Mouse (Mus musculus) thymus, postnatal 0 days (tissue): Measurements from ENCODE around the gene Rabif. TPM values are rescaled to one million over a fixed set of nuclear protein-coding genes. Genes with fewer than 3 reads are reported as not detected.
"Not testable (repeated sequence)": the region's sequence is repeated elsewhere in the genome, so short reads cannot be mapped to it uniquely, and the experiment has no call there.

Experiments used
- DNase-seq: peaks from one replicate; pipeline ENCODE4 v3.0.0-alpha.2; 2015; ENCODE audit warnings: low spot score
- polyA plus RNA-seq: library from polyadenylated mRNA; unstranded; fragments of >200 nt; fragmentation: Nextera tagmentation; extraction: Ambion mirVana; gene quantifications from 2 replicates; pipeline ENCODE4 v1.2.1, GENCODE M21; 2015

The Rabif gene
- polyA plus RNA-seq, 1 experiment from 2014 or later, result 46.4 TPM

DNA sequence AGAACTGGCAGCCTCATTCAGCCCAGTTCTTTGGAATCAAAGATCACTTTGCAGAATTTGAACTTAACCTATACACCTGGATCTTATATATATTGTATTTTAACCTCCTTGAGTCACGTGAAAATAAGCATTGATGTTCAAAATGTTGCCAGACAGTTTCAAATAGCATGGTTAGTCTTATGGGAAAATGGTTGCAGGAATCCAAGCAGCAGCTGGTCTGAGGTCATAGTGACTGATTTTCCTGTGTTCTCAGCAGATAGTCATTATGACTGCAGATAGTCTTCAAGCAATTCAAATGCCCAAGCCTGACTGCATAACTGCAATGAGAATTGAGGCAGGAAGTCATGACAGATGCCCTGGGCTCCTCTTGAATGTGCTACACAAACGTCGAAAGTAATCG lies 17.7 kb downstream of the Rabif start:
- no peak for DNase-seq

DNA sequence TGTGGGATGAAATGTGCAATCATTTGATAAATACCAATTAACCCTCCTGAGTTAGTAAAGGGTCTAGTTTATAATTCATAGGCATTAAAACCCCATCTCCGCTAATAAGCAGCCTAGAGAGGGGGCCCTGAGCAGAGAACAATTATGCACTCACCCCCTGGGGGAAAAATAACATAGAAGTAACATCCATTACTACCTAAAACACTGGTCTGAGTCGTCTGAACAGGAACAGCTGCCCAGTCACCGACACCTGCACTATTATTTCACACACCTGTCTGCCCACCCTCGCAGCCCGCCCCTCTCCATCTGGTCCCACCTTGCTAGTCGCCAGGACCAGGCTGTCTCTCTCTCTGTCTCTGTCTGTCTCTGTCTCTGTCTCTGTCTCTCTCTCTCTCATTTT lies 18.1 kb downstream of the Rabif start:
- DNase-seq, result no peak

DNA sequence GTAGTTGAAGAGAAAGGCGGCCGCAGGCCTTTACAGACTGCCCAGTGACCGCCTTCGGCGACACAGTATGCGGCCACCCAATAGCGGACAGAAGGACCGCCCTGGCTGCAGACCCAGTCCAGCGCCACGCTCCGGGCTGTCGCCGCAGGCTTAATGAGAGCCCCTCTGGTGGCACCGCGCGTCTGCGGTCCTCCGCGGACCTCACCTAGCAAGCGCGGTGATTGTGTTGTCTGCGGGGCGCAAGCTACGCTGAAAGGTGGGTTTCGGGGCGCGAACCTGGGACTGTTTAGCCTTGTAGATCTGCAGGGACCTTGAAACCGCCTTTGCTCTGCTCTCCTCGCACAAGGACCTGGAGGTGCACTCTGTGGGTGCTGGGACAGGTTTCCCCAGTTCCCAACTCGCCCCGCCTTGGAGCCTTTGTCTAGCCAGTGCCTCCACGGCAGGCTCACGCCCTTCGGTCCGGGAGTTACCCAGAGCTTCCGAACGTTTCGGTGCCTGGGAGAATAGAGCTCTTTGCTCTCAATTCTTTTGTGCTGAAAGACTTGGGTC lies 18.9 kb downstream of the Rabif start:
- DNase-seq, result no peak

DNA sequence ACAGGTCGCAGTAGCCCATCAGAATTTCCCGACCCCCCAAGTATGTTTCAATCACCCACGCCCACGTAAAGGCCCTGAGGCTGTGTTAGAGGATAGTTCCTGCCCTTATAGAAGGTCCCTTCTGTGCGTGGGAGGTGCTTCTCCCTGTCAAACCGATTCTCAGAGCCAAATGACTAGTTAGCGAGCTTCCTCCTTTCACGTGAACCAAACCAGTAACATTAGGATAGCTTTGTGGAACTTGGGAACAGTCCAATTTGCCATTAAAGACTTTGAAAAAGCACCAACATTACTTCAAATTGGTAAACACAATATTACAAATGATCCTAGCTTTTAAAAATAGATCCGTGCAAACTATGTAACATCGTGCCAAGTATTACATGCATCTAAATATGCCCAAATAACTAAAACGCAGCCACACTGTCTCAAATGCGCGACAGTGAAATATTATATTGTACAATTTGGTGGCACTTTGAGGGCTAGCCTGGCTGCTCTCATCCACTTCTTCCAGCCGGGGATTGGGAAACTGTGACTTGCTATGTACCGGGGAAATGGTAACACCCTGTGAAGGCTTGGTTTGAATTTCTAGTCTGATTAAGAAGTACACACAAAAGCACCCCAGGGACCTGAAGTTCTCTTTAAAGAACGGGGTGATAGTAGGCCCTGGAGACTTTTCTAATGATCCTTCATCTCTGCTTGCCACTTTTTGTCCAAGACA lies 19.6 kb downstream of the Rabif start:
- no peak for DNase-seq

DNA sequence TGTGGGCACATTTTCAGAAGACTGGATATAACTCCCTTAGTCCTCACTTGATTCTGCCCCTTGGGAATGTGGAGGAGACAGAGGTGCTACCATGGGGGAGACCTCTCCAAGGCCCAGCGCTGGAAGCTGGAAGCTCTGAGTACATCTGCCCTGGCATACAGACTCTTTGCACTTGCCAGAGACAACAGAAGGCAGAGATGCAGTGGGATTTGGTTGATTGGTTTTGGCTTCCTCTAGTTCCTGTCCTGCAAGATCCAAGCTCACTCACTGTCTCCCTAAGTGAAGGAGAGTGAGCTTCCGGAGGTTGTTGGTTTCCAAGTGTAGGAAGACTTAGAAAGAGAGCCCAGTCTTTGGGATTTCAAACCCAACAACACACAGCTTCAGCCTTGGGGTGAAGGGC lies 21.4 kb downstream of the Rabif start:
- no peak for DNase-seq

DNA sequence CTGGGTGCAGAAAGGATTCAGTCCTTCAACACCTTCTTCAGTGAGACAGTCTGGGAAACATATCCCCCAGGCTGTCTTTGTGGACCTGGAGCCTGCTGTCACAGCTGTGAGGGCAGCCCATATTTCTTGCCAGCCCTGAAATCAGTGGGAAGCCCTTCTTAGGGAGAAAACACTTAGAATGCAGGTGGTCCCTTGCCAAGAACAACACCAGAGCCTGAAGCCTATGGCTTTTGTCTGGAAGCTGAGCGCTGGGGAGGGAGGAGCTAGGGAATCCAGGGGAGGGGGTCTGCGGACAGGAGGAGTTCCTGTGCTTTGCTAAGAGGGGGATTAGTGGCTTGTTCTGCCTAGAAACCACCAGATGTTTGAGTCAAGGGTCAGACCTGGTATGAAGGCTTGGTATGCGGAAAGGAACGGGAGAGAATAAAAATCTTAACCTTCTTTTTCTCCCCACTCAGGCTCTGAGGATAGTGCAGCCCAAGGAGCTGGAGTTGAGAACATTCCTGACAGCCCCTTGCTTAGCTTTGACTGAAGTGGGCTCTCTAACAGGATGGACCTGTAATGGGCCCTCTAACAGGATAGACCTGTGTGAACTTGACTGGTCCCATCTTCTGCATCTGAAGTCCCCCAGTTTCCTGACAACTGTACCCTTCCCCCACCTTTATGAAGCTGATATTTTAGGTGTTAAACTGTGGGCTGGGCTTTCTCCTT lies 22.2 kb downstream of the Rabif start:
- DNase-seq, result no peak

DNA sequence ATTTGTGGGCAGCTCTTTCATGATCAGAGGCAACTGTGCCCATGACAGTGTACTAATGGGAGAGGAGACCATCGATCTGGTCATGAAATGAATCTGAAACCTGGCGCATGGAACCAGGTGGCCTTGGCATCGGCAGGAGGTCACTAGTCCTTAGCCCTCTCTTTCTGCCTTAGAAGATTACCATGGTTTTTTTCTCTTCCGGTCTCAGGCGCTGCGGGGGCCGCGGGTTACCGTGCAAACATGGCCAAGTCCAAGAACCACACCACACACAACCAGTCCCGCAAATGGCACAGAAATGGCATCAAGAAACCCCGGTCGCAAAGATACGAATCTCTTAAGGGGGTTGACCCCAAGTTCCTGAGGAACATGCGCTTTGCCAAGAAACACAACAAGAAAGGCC lies 23.4 kb downstream of the Rabif start:
- DNase-seq, result not testable (repeated sequence)

DNA sequence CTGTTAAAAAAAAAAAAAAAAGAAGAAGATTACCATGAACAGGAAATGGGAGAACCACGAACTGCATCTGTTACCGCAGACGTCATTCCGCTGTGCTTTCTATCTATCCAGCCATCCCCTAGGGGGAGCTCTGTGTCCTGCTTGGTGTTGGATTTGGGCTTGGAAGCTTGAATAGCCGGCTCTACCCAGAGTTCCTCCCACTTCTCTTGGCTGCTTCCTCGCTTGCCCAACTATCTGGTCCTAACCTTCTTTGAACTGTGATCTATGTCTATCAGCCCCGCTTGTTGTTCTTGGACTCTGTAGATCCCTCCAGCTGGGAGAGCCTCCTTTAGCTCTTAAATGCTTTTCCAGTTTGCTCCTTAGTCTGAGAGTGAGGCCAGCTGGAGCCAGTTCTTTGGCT lies 24.2 kb downstream of the Rabif start:
- peak; percentile 91 for DNase-seq

DNA sequence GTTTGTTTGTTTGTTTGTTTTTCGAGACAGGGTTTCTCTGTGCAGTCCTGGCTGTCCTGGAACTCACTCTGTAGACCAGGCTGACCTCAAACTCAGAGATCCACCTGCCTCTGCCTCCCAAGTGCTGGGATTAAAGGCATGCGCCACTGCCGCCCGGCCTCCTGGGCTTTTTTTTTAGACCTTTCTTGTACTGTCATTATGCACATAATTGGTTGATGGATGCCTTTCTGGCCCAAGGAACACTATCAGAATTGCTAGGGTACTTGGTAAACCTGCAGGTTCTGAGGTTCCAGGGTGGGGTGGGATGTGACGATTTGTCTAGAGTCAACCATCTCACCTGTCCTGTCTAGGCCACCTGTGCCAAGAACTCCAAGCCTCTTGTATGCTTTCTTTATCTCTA lies 24.8 kb downstream of the Rabif start:
- DNase-seq, result not testable (repeated sequence)

DNA sequence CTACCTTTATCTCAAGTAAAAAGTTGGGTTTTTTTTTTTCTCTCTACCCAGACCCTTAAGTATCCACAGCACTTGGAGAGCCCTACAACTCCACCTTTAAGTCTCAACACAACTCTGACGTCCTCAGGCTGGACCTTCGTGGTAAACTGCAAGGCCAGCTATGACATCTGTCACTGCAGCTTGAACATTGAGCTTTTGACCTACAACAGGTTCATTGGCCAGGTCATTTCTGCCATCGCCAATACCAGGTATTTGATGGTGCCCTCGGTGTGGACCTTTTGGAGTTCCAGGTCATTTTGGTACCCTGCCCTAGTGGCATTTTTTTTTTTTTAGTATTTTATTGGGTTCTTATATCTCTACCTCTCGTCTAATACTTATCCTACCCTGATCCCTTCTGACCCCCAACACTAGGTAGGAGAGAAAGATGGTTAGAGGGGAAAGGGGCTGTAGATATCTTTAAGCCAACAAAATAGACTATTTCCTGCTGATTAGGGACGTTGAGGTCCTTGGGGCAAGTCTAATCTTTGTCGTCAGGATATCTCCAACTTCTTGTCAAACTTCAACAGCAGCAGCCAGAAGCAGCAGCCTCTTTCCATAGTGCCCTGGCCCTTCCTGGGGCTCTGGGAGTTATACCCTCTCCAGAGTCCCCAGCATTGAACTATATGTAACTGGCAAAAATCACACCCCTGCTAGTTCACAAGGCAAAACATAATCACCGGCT lies 25.7 kb downstream of the Rabif start:
- no peak for DNase-seq

DNA sequence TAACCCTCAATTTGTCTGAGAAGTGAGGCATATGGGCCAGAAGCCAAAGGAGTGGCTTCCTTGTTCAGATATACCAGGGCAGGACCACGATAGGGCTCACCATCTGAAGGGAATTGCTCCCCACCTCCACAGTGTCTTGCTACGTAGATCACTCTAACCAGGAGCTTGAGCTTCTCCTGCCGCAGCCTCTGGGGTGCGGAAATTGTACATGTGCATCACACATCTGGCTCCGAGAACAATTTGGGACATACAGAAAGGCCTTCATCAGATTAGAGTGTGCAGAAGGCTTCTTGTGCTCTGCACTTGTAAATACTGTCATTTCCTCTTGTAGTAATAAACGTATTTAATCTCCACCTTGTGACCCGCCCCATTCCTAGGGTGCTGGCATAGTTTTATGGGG lies 26.7 kb downstream of the Rabif start:
- DNase-seq, result no peak

DNA sequence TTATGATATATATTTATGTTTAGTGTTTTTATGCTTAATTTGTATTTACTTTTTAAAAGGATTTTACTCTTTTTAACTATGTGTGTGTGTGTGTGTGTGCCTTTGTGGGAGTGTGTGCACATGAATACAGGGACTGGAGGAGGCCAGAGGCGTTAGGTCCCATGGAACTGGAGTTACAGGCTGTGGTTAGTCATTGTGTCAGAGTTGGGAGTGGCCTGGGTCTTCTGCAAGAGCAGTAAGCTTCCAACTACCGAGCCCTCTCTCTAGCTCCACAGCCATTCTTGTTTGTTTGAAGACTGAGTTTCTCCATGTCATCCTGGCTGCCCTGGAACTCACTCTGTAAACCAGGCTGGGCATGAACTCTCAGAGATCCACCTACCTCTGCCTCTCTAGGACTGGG lies 27.9 kb downstream of the Rabif start:
- DNase-seq, result no peak

DNA sequence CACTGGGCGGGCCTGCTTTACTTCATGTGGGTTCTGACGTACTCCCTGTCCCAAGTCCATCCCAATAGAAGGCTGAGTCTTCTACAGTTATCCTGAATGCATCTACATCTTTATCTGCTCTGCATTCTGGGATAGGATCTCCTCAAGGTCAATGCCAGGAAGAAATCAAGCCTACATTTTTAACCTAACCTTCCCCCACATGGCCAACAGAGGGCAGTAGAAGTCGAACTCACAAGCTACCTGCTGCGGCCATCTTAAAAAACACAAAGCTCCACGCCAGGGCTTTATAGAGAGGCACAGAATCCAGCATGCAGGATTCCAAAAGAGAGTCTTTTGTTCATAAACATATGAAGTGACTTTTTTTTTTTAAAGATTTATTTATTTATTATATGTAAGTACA lies 30.0 kb downstream of the Rabif start:
- DNase-seq, result peak; percentile 66

DNA sequence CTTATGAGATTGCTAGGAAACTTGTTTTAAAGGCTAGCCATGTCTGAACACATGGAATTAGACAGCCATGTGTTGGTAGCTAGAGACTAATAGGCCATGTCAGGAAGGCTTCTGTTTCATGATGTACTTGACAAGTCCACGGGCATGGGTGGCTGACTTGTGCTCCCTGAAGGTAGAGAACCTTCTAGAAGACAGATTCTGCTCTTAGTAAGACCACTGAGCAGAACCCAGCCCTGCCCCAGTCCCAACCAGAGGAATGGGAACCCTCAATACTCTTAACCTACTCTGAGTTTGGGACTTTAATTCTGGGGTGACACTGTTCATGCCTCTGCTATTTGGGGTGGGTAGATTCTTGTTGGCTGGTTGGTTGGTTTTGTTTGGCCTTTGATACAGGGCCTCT lies 30.6 kb downstream of the Rabif start:
- DNase-seq, result no peak

DNA sequence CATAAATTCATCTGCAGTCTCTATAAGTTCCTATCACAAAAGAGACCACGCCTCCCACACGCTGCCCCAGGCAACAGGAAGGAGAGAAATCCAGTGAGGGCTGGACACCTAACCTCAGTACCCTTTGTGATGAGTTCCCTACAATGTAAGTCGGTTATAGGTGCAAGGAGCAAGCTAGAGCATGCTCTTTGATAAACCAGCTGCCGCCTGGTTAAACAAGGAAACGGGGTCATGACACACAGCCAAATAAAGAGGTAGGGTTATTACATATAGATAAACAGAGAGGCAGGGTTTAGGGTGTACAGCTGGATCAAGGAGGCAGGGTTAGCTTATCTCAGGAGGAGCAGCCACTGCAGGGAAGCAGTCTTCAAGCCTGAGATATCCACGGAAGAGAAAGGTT lies 32.3 kb downstream of the Rabif start:
- peak; percentile 29 for DNase-seq

DNA sequence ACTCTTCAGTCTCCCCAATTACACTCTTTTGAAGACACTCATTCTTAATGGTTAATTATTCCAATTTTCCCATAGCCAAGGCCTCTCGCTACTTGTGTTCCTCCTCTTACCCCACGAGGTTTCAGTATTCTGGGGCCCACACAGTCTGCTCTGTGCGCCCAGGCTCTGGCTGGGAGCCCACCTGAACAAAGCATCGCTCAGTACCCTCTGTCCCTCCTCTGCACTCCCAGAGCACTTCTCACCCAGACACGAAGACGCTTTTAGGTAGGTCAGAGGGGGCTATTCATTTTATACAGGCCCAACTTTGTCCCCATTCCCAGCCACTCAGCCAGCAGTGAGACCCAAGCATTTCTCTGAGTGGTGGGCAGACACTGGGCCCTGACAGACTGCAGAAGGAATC lies 36.2 kb downstream of the Rabif start:
- DNase-seq, result no peak

DNA sequence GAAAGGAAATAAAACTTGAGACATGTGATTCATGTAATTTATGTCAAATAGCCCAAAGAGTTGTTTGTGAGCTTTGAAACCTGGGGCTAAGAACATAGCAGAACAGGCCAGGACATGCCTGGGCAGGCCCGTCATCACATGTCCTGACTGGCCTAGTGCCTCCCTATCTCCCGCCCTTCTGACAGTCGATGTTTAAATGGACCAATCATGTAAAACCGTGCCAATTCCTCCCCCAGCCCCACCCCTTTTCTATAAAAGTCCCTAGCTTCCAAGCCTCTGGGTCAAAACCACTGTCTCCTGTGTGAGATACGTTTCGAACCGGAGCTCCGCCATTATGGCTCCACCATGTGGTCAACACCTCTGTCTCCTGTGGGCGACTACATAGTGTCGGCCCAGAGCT lies 39.3 kb downstream of the Rabif start:
- not testable (repeated sequence) for DNase-seq

DNA sequence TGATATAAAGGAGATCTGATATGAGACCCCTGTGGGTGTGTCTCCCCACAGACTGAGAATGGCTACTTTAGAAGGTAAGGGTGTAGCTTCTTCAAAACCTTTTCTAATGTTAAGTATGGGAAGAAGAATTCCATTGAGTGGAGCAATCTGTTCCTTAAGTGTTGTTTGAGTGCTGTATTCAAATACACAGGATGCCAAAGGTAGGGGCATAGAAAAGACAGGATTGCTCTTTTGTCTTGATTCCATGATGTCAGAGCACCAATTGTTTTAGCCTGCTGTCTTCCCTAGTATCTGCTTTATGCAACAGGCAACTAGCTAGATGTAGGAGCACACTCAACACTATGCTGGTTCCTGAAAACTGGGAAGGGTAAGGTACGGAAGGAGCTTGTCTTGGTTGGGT lies 40.6 kb downstream of the Rabif start:
- DNase-seq, result no peak

DNA sequence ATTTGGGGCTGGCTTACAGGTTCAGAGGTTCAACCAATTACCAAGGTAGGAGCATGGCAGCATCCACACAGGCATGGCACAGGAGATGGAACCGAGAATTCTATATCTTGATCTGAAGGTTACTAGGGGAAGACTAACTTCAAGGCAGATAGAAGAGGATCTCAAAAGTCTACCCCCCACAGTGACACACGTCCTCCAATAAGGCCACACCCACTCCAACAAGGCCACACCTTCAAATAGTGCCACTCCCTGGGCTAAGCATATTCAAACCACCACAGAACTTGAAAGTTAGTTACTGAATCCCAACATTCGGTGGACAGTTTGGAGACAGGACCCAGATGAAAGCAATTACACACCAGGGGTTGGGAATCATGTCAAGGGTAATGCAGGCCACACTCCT lies 41.1 kb downstream of the Rabif start:
- no peak for DNase-seq

DNA sequence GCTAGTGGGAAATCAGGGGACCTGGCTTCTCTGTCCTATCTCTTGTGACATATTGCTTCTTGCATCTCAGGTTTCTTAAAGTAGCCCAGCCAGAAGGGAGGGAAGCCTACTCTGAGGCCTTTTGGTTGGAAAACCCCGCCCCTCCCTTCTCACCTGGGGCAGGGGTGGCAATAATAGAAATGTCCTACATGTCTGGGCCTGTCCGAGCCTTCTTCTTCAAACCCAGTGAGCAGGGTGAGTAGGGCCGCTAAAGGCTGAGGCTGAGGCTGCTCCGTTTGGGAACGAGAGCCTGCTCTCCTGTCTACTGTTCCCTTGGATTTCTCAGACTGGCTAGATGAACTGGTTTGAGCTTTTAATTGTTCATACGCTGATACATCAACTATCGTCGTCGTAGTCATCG lies 46.2 kb downstream of the Rabif start:
- no peak for DNase-seq

DNA sequence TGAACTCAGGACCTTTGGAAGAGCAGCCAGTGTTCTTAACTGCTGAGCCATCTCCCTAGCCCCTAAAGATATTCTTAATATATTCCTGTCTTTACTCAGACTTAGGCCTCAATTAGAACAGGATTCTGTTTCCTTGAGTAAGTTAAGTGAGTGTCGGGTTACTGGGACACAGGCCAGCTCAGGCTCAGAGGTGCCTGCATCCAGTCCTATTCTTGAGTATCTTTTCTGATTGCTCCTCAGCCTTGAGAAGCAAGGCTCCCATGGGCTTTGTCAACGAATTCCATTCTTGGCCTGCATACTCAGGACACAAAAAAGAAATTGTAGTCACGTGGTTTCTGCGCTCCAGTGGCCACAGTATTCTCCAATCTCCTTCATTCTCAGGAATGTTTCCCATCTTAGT lies 53.8 kb downstream of the Rabif start:
- DNase-seq, result no peak

DNA sequence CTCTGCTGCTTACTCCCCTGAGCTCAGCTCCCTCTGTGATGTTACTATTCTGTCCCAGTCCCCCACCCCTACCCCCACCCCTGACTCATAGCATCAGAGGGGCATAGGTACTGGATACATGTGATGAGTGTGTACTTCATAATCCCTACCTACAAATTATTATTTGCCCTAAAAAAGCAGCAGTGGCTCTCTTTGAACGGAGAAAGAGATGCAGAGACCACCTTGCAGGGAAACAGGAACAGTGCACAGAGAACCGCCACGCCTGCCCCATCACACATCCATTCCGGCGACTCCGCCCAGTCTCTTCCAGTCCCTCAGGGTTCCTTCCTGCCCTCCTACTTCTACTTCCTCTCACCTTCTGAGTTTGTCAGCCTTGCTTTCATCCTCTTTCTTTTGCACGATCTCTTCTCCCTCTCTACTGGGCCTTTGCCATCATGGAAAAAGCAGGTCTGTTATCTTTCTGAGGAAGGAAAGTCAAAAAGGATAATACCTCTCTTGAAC lies 55.2 kb downstream of the Rabif start, which contains the start of gene Mgat4e:
Mgat4e (minus strand) TSS at position 51 of the 501 bp plus-strand sequence.
- DNase-seq, result no peak
